Mouse (Mus musculus): Measurements from ENCODE around the gene Pde6h. TPM values are rescaled to one million over a fixed set of nuclear protein-coding genes. Genes with fewer than 3 reads are reported as not detected.

Gene Pde6h
- total and polyA plus RNA-seq, 3 experiments: 0.04 to 0.30 TPM; not detected in 1

- no peak for DNase-seq (ENCODE audit: extremely low read depth)
- no peak overlapping the region for H3K9ac ChIP-seq (ENCODE audit: insufficient read depth, low read depth)
- peaks cover 5 to 24% of the 10 kb centered on the region in 2 experiments; a peak in 3 of 4 replicates for H3K4me1 ChIP-seq (ENCODE audit: control insufficient read depth in 1 of 2, insufficient read depth in 2 of 2)
- no peaks in the 10 kb centered on the region for H3K36me3 ChIP-seq (replicated peaks in 1 of 2; ENCODE audit: control insufficient read depth in 1 of 2, insufficient read depth in 1 of 2, low read length in 1 of 2)
- TF ChIP-seq CTCF (conservative IDR thresholded peaks at IDR 0.05 in 1 of 2, IDR thresholded peaks at IDR 0.05 in 1 of 2; ENCODE audit: low read depth in 2 of 2, low read length in 2 of 2) (no peak), POLR2A (IDR thresholded peaks at IDR 0.05; ENCODE audit: low read depth, low read length) (no peak), UBTF (IDR thresholded peaks at IDR 0.05; ENCODE audit: low read depth, low read length) (no peak), BHLHE40 (IDR thresholded peaks at IDR 0.05; ENCODE audit: low read depth, low read length) (no peak), MXI1 (IDR thresholded peaks at IDR 0.05; ENCODE audit: low read depth, low read length) (no peak)
- no peak overlapping the region for H3K27ac ChIP-seq (ENCODE audit: insufficient read depth, low read depth)
- H3K4me3 ChIP-seq (replicated peaks in 1 of 3; ENCODE audit: low read depth in 2 of 3, low read length in 2 of 3, poor library complexity in 1 of 3): no peak overlapping the region
- no peak overlapping the region for H3K4me2 ChIP-seq (ENCODE audit: insufficient read depth, low read depth, poor library complexity, severe bottlenecking)
- no peaks in the 10 kb centered on the region for H3K79me2 ChIP-seq (replicated peaks; ENCODE audit: control insufficient read depth, extremely low read depth, insufficient read depth, poor library complexity, severe bottlenecking)
- dilution Hi-C loops (cut with MboI; ENCODE audit: extremely low pct_ligation_motif_present, extremely low pct_unique_long_range_greater_than_20kb, low sequenced_read_pairs) (loop anchor here (25.0 kb wide), 1 partner anchor 117 kb away; the partner anchor contains the start of gene Art4), in situ Hi-C loops (cut with MboI; ENCODE audit: low pct_ligation_motif_present, low pct_unique_long_range_greater_than_20kb, low sequenced_read_pairs) (loop anchor here (10.0 to 25.0 kb wide), 2 partner anchors 355 to 542 kb away; no protein-coding TSS in a partner anchor)
- no peaks in the 10 kb centered on the region for H3K27me3 ChIP-seq (replicated peaks)
- no peaks in the 10 kb centered on the region for H3K9me3 ChIP-seq (replicated peaks; ENCODE audit: low read length)
Observed at GRCm38 (mm10) chr6:136979274-136980082, 55.8 kb downstream of the Pde6h start.

DNA sequence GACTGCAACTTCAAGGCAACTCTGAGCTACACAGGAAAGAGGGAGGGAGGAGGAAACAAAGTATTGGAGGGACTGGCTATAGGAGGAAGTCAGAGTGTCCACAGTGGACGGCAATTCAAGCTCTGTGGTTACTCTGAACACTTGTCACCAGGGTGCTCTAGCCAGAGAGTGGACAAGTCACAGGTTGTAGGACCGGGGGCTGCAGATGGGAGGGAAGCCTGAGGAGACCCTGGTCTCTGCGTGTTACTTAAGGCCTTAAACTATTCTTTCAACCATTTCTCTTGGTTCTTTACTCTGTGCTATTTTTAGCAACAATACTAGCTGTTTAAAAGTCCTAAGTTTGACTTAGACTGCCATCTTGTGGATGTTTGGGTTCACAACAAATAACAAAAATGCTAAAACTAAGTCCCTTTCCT is 56.7 kb downstream of the Pde6h start:
- no peaks in the 10 kb centered on the region for H3K27me3 ChIP-seq (replicated peaks)
- in situ Hi-C loops (cut with MboI; ENCODE audit: low pct_ligation_motif_present, low pct_unique_long_range_greater_than_20kb, low sequenced_read_pairs) (loop anchor here (10.0 to 25.0 kb wide), 2 partner anchors 356 to 543 kb away; no protein-coding TSS in a partner anchor), dilution Hi-C loops (cut with MboI; ENCODE audit: extremely low pct_ligation_motif_present, extremely low pct_unique_long_range_greater_than_20kb, low sequenced_read_pairs) (loop anchor here (25.0 kb wide), 1 partner anchor 118 kb away; the partner anchor contains the start of gene Art4)
- no peaks in the 10 kb centered on the region for H3K79me2 ChIP-seq (replicated peaks; ENCODE audit: control insufficient read depth, extremely low read depth, insufficient read depth, poor library complexity, severe bottlenecking)
- no peak overlapping the region for H3K4me3 ChIP-seq (replicated peaks in 1 of 3; ENCODE audit: low read depth in 2 of 3, low read length in 2 of 3, poor library complexity in 1 of 3)
- no peaks in the 10 kb centered on the region for H3K9me3 ChIP-seq (replicated peaks; ENCODE audit: low read length)
- peak overlapping the region; percentile 64; the same call in 1 of the 2 replicates for H3K4me2 ChIP-seq (ENCODE audit: insufficient read depth, low read depth, poor library complexity, severe bottlenecking)
- peak; percentile 78 for DNase-seq (ENCODE audit: extremely low read depth)
- TF ChIP-seq JUN (IDR thresholded peaks at IDR 0.05; ENCODE audit: insufficient read depth, low read depth, low read length) (peak; percentile 28; the same call in 1 of the 2 replicates), SMC3 (IDR thresholded peaks at IDR 0.05; ENCODE audit: low read depth, low read length) (peak; percentile 64), ELF1 (IDR thresholded peaks at IDR 0.05; ENCODE audit: low read depth, low read length) (no peak), TCF12 (IDR thresholded peaks at IDR 0.05; ENCODE audit: low read depth, low read length) (no peak), IRF4 (IDR thresholded peaks at IDR 0.05; ENCODE audit: low read depth, low read length) (peak; percentile 32; the same call in 1 of the 2 replicates), MXI1 (IDR thresholded peaks at IDR 0.05; ENCODE audit: low read depth, low read length) (no peak), NRF1 (IDR thresholded peaks at IDR 0.05; ENCODE audit: low read depth, low read length) (no peak), SIN3A (IDR thresholded peaks at IDR 0.05; ENCODE audit: low read length) (no peak; the same call in 1 of the 2 replicates), RAD21 (IDR thresholded peaks at IDR 0.05; ENCODE audit: low read depth, low read length) (peak; percentile 91), POLR2A (IDR thresholded peaks at IDR 0.05; ENCODE audit: low read depth, low read length) (no peak), HCFC1 (IDR thresholded peaks at IDR 0.05; ENCODE audit: low read depth, low read length) (no peak; the same call in 1 of the 2 replicates), RCOR1 (conservative IDR thresholded peaks at IDR 0.05; ENCODE audit: low read depth, low read length) (no peak), ZC3H11A (IDR thresholded peaks at IDR 0.05; ENCODE audit: low read depth, low read length) (no peak), ZNF384 (IDR thresholded peaks at IDR 0.05; ENCODE audit: low read depth, low read length) (no peak), POLR2AphosphoS2 (IDR thresholded peaks at IDR 0.05; ENCODE audit: low read depth, low read length) (no peak), CTCF (conservative IDR thresholded peaks at IDR 0.05 in 1 of 2, IDR thresholded peaks at IDR 0.05 in 1 of 2; ENCODE audit: low read depth in 2 of 2, low read length in 2 of 2) (peak; percentile 29 to 82; a peak in 3 of 4 replicates), JUND (conservative IDR thresholded peaks at IDR 0.05; ENCODE audit: low read depth, low read length) (0 out of 2 replicates have a peak, but pooled peaks have one; percentile 17), USF1 (IDR thresholded peaks at IDR 0.05; ENCODE audit: low read depth, low read length) (no peak), TBP (conservative IDR thresholded peaks at IDR 0.05; ENCODE audit: low read depth, low read length) (peak; percentile 61; the same call in 1 of the 2 replicates), GABPA (IDR thresholded peaks at IDR 0.05; ENCODE audit: insufficient replicate concordance, low read depth, low read length) (no peak), MEF2A (IDR thresholded peaks at IDR 0.05; ENCODE audit: borderline replicate concordance, low read depth, low read length) (peak; percentile 99)
- H3K36me3 ChIP-seq (replicated peaks in 1 of 2; ENCODE audit: control insufficient read depth in 1 of 2, insufficient read depth in 1 of 2, low read length in 1 of 2): no peaks in the 10 kb centered on the region
- H3K4me1 ChIP-seq (ENCODE audit: control insufficient read depth in 1 of 2, insufficient read depth in 2 of 2): peaks cover 5 to 27% of the 10 kb centered on the region in 2 experiments; a peak in 3 of 4 replicates
- H3K9ac ChIP-seq (ENCODE audit: insufficient read depth, low read depth): no peak overlapping the region
- no peak overlapping the region for H3K27ac ChIP-seq (ENCODE audit: insufficient read depth, low read depth)
